Comparison of ENCODE assay signal across 8 mouse cellular contexts in genomic region chr7:136501855-136502847, GRCm38 (mm10).
A peak's percentile ranks its signal among the peaks of the same experiment; 100 is the strongest.
DNase-seq lines count a peak whose midpoint lies in the region; ATAC-seq and TF ChIP-seq lines count a peak whose summit lies in the region.

No protein-coding gene starts in this region.

- H3K27ac ChIP-seq in hindbrain, embryonic 12.5 days: peak overlapping the region; percentile 52
- H3K27ac ChIP-seq in limb, embryonic 14.5 days (replicated peaks; ENCODE audit: low read depth, low read length): no peak overlapping the region; the same call in 1 of the 2 replicates
- H3K27ac ChIP-seq in stomach, embryonic 15.5 days: no peak overlapping the region; the same call in 1 of the 2 replicates

- WGBS in hindbrain, embryonic 12.5 days: 46% methylated on average over 32 of the region's 32 CpGs
- 31% methylated on average over 32 of the region's 32 CpGs for WGBS in limb, embryonic 14.5 days
- WGBS in stomach, embryonic 15.5 days: 37% methylated on average over 32 of the region's 32 CpGs

- intact Hi-C loops in gastrocnemius, postnatal 36 days (cut with DNase I): no loop called here

- no peaks in the 10 kb centered on the region for H3K36me3 ChIP-seq in hindbrain, embryonic 12.5 days
- H3K36me3 ChIP-seq in limb, embryonic 14.5 days (ENCODE audit: control insufficient read depth, insufficient read depth, low read length): no peaks in the 10 kb centered on the region
- H3K36me3 ChIP-seq in stomach, embryonic 15.5 days: no peaks in the 10 kb centered on the region

- H3K27me3 ChIP-seq in hindbrain, embryonic 12.5 days: peaks cover 4% of the 10 kb centered on the region; the same call in 1 of the 2 replicates
- H3K27me3 ChIP-seq in limb, embryonic 14.5 days (ENCODE audit: control insufficient read depth, insufficient read depth, low read length): no peaks in the 10 kb centered on the region
- 0 out of 2 replicates have a peak, but pooled peaks cover 4% of the 10 kb centered on the region for H3K27me3 ChIP-seq in stomach, embryonic 15.5 days (replicated peaks)

- no peaks in the 10 kb centered on the region for H3K9me3 ChIP-seq in hindbrain, embryonic 12.5 days (replicated peaks)
- H3K9me3 ChIP-seq in limb, embryonic 14.5 days (ENCODE audit: control insufficient read depth, low read length): no peaks in the 10 kb centered on the region
- H3K9me3 ChIP-seq in stomach, embryonic 15.5 days: no peaks in the 10 kb centered on the region

- peaks cover 46% of the 10 kb centered on the region for H3K4me1 ChIP-seq in hindbrain, embryonic 12.5 days
- peaks cover 33% of the 10 kb centered on the region for H3K4me1 ChIP-seq in limb, embryonic 14.5 days (ENCODE audit: control insufficient read depth, insufficient read depth, low read length)
- H3K4me1 ChIP-seq in stomach, embryonic 15.5 days: peaks cover 7% of the 10 kb centered on the region; the same call in 1 of the 2 replicates

- TF ChIP-seq POLR2A in limb, embryonic 14.5 days (IDR thresholded peaks at IDR 0.05; ENCODE audit: borderline replicate concordance, extremely low read depth, insufficient read depth, insufficient read length): no peak

- ATAC-seq in hindbrain, embryonic 12.5 days (ENCODE audit: low FRiP score): peak; percentile 69
- no peak for ATAC-seq in limb, embryonic 14.5 days (ENCODE audit: low FRiP score, low read depth)
- ATAC-seq in stomach, embryonic 15.5 days (ENCODE audit: insufficient read depth, low FRiP score, low read depth): peak; percentile 47; the same call in 1 of the 2 replicates

- H3K9ac ChIP-seq in hindbrain, embryonic 12.5 days: no peak overlapping the region
- no peak overlapping the region for H3K9ac ChIP-seq in limb, embryonic 14.5 days (ENCODE audit: low read depth, low read length, severe bottlenecking)
- H3K9ac ChIP-seq in stomach, embryonic 15.5 days: no peak overlapping the region

- peak; percentile 9 for DNase-seq in testis, postnatal 14 days (ENCODE audit: low spot score)
- DNase-seq in testis, postnatal 10 days (ENCODE audit: low spot score): no peak
- peak; percentile 52 for DNase-seq in limb, embryonic 14.5 days (ENCODE audit: low spot score)
- DNase-seq in retina, embryonic 14.5 days (ENCODE audit: low spot score): no peak
- no peak for DNase-seq in gastrocnemius, postnatal 36 days
- no peak for DNase-seq in gastrocnemius, postnatal 25 days

- peak overlapping the region; percentile 15; the same call in 1 of the 2 replicates for H3K4me2 ChIP-seq in hindbrain, embryonic 12.5 days (replicated peaks)
- peak overlapping the region; percentile 31 for H3K4me2 ChIP-seq in limb, embryonic 14.5 days (replicated peaks; ENCODE audit: low read depth, low read length, severe bottlenecking)
- H3K4me2 ChIP-seq in stomach, embryonic 15.5 days: peak overlapping the region; percentile 29

- no peak overlapping the region for H3K4me3 ChIP-seq in hindbrain, embryonic 12.5 days
- no peak overlapping the region for H3K4me3 ChIP-seq in limb, embryonic 14.5 days (replicated peaks; ENCODE audit: low read length)
- no peak overlapping the region for H3K4me3 ChIP-seq in stomach, embryonic 15.5 days (replicated peaks)

Comparison
In these comparisons a context has a peak if more than half of its experiments do, and no peak if none do; other contexts are left out.
1. DNase-seq: peak in testis, postnatal 14 days (single experiment) and limb, embryonic 14.5 days (single experiment); none in testis, postnatal 10 days (single experiment), retina, embryonic 14.5 days (single experiment), gastrocnemius, postnatal 36 days (0 of 2) and gastrocnemius, postnatal 25 days (single experiment).
2. Peak in every context shown above with its lines, with median percentiles within 50 percentile points of each other: H3K4me2 ChIP-seq.